Mouse (Mus musculus) kidney, embryonic 16.5 days (tissue): Measurements from ENCODE around the gene Trip12. TPM values are rescaled to one million over a fixed set of nuclear protein-coding genes. Genes with fewer than 3 reads are reported as not detected.

Source experiments
- ATAC-seq: fragments of 200-750 bp; cut with Nextera tagmentation; 2 replicates; pipeline ENCODE4 v1.8.0; 2017; ENCODE audit warnings: moderate TSS enrichment; ENCODE audit not compliant: low FRiP score, low TSS enrichment
- H3K27ac ChIP-seq: fragments of 300-500 bp; sonication (generic); 2 replicates; pipeline ENCODE4 v1.5.1; 2014; ENCODE audit warnings: low read length
- H3K27me3 ChIP-seq: fragments of 300-500 bp; sonication (generic); 2 replicates; pipeline ENCODE4 v1.6.1; 2014; ENCODE audit warnings: low read length, control low read depth, mixed read lengths; ENCODE audit not compliant: insufficient read depth
- H3K36me3 ChIP-seq: fragments of 300-500 bp; sonication (generic); 2 replicates; pipeline ENCODE4 v1.6.1; 2014; ENCODE audit warnings: low read length, control low read depth, mixed read lengths; ENCODE audit not compliant: insufficient read depth
- H3K4me1 ChIP-seq: fragments of 300-500 bp; sonication (generic); 2 replicates; pipeline ENCODE4 v1.6.1; 2014; ENCODE audit warnings: low read length, control low read depth, mixed read lengths; ENCODE audit not compliant: insufficient read depth
- H3K4me2 ChIP-seq: fragments of 300-500 bp; sonication (generic); replicated peaks from 2 replicates; pipeline ENCODE4 v1.6.1; 2014; ENCODE audit warnings: low read depth, low read length
- H3K4me3 ChIP-seq: fragments of 300-500 bp; sonication (generic); 2 replicates; pipeline ENCODE4 v1.5.1; 2014; ENCODE audit warnings: mild to moderate bottlenecking, low read length
- H3K9ac ChIP-seq: fragments of 300-500 bp; sonication (generic); replicated peaks from 2 replicates; pipeline ENCODE4 v1.6.1; 2014; ENCODE audit warnings: low read length
- H3K9me3 ChIP-seq: fragments of 300-500 bp; sonication (generic); 2 replicates; pipeline ENCODE4 v1.6.1; 2016; ENCODE audit warnings: low read length, control low read depth
- WGBS: fragments of 180-500 bp; shearing (Covaris S2); extraction: QIAGEN DNeasy Blood & Tissue Kit; methylation state at CpG from one replicate; pipeline ENCODE4 v1.1.7; 2014; 5-methylcytosine and 5-hydroxymethylcytosine counted together
- polyA plus RNA-seq: library from polyadenylated mRNA; unstranded; fragments of >200 nt; fragmentation: Nextera tagmentation; extraction: Ambion mirVana; gene quantifications from 2 replicates; pipeline ENCODE4 v1.2.1, GENCODE M21; 2015

Gene Trip12
- polyA plus RNA-seq, 1 experiment from 2014 or later: 50.3 TPM

DNA sequence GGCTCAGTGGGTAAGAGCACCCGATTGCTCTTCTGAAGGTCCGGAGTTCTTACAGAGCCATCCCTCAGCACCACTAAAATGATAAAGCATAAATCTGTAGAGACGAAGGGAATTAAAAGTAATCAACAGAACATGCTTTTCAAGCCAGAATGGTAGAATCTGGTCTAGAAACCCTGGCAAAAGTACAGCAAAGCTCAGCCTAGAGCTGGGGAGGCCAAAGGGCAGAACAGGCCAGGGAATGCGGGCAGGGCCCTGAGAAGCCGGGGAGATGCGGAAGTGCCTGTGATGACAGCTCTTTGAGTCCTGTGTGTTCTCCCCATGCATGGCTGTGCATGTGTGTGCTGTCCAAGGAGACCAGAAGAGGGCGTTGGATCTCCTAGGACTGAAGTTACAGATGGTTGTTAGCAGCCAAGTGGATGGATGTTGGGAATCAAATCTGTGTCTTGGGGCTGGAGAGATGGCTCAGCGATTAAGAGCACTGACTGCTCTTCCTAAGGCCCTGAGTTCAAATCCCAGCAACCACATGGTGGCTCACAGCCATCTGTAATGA, 39.3 kb upstream of the Trip12 start:
- H3K27me3 ChIP-seq: no peaks in the 10 kb centered on the region
- no peak overlapping the region for H3K4me2 ChIP-seq
- WGBS: 88% methylated on average over 8 of the region's 8 CpGs
- no peak for ATAC-seq
- H3K27ac ChIP-seq: no peak overlapping the region
- H3K9me3 ChIP-seq: no peaks in the 10 kb centered on the region; the same call in 1 of the 2 replicates
- no peaks in the 10 kb centered on the region for H3K36me3 ChIP-seq
- H3K9ac ChIP-seq: no peak overlapping the region
- no peak overlapping the region for H3K4me3 ChIP-seq
- H3K4me1 ChIP-seq: peaks cover 4% of the 10 kb centered on the region; the same call in 1 of the 2 replicates

DNA sequence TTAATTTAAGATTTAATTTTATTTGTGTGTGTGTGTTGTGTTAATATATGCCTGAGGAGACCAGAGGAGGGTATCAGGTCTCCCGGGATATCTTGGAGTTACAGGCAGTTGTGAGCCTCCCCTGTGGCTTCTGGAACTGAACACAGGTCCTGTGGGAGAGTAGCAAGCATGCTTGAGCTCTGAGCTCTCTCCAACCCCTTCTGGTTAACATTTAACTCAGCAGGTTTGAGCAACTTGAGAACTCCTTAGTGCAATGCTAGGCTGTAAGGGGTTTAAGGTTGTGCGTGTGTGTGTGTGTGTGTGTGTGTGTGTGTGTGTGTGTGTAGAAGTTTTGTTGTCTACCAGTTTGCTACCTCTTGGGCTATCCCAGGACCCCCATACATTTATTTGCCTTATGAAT, 37.3 kb upstream of the Trip12 start:
- Histone ChIP-seq H3K4me1 (peaks cover 4% of the 10 kb centered on the region; the same call in 1 of the 2 replicates), H3K27ac (no peak overlapping the region), H3K4me3 (no peak overlapping the region), H3K36me3 (no peaks in the 10 kb centered on the region), H3K4me2 (no peak overlapping the region), H3K9me3 (no peaks in the 10 kb centered on the region; the same call in 1 of the 2 replicates), H3K27me3 (no peaks in the 10 kb centered on the region), H3K9ac (no peak overlapping the region)
- peak; percentile 78; the same call in 1 of the 2 replicates for ATAC-seq
- 74% methylated on average over 2 of the region's 2 CpGs for WGBS

- Histone ChIP-seq H3K4me2 (no peak overlapping the region), H3K27ac (peak overlapping the region; percentile 77), H3K4me3 (no peak overlapping the region), H3K36me3 (no peaks in the 10 kb centered on the region), H3K4me1 (0 out of 2 replicates have a peak, but pooled peaks cover 5% of the 10 kb centered on the region), H3K27me3 (no peaks in the 10 kb centered on the region), H3K9ac (no peak overlapping the region), H3K9me3 (no peaks in the 10 kb centered on the region; the same call in 1 of the 2 replicates)
- no peak for ATAC-seq
- 48% methylated on average over 4 of the region's 4 CpGs for WGBS
These were observed 32.6 kb upstream of the Trip12 start for GRCm38 (mm10) chr1:84872939-84873338.

- 14% methylated on average over 3 of the region's 3 CpGs for WGBS
- Histone ChIP-seq H3K9ac (0 out of 2 replicates have a peak overlapping the region, but pooled peaks have one; percentile 8), H3K4me3 (no peak overlapping the region), H3K9me3 (no peaks in the 10 kb centered on the region; the same call in 1 of the 2 replicates), H3K27me3 (no peaks in the 10 kb centered on the region), H3K4me1 (0 out of 2 replicates have a peak, but pooled peaks cover 5% of the 10 kb centered on the region), H3K36me3 (no peaks in the 10 kb centered on the region), H3K4me2 (no peak overlapping the region), H3K27ac (peak overlapping the region; percentile 84)
- ATAC-seq: peak; percentile 78; the same call in 1 of the 2 replicates
These were observed 31.8 kb upstream of the Trip12 start for GRCm38 (mm10) chr1:84872105-84872504.

GRCm38 (mm10) chr1:84871131-84871530, 30.8 kb upstream of the Trip12 start:
- Histone ChIP-seq H3K36me3 (no peaks in the 10 kb centered on the region), H3K4me2 (no peak overlapping the region), H3K4me1 (0 out of 2 replicates have a peak, but pooled peaks cover 5% of the 10 kb centered on the region), H3K27me3 (no peaks in the 10 kb centered on the region), H3K9ac (no peak overlapping the region), H3K9me3 (no peaks in the 10 kb centered on the region; the same call in 1 of the 2 replicates), H3K27ac (peak overlapping the region; percentile 84; the same call in 1 of the 2 replicates), H3K4me3 (no peak overlapping the region)
- WGBS: 45% methylated on average over 6 of the region's 6 CpGs
- ATAC-seq: no peak

- Histone ChIP-seq H3K4me1 (0 out of 2 replicates have a peak, but pooled peaks cover 5% of the 10 kb centered on the region), H3K27me3 (no peaks in the 10 kb centered on the region), H3K9me3 (no peaks in the 10 kb centered on the region), H3K36me3 (no peaks in the 10 kb centered on the region), H3K4me3 (no peak overlapping the region), H3K9ac (no peak overlapping the region), H3K4me2 (no peak overlapping the region; the same call in 1 of the 2 replicates), H3K27ac (peak overlapping the region; percentile 64)
- peak; percentile 64 for ATAC-seq
- WGBS: 45% methylated on average over 7 of the region's 7 CpGs
These were observed 29.2 kb upstream of the Trip12 start for GRCm38 (mm10) chr1:84869498-84869897.

DNA sequence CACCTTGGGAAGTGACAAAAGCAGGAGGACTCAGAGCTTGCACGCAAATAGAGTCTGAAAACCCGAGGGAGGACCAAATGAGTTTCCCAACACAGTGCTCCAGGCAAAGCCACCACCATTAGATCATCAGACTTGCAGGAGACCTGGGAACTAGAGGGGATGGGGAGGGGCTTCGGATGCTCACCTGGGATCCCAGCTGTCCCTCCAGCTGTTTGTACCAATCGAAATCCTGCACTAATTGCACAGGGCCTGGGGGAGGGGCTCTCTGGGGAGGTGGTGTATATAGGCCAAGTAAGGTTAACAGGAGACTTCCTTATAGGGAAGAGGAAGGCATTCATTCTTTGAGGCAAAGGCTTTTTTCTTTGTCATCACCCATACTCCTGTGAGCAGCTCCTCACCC, 28.5 kb upstream of the Trip12 start:
- Histone ChIP-seq H3K9ac (no peak overlapping the region), H3K4me2 (no peak overlapping the region), H3K27ac (peak overlapping the region; percentile 64), H3K4me3 (no peak overlapping the region), H3K27me3 (no peaks in the 10 kb centered on the region), H3K4me1 (0 out of 2 replicates have a peak, but pooled peaks cover 12% of the 10 kb centered on the region), H3K9me3 (no peaks in the 10 kb centered on the region), H3K36me3 (no peaks in the 10 kb centered on the region)
- 59% methylated on average over 4 of the region's 4 CpGs for WGBS
- ATAC-seq: no peak

GRCm38 (mm10) chr1:84868311-84868710, 28.0 kb upstream of the Trip12 start:
- Histone ChIP-seq H3K27me3 (no peaks in the 10 kb centered on the region), H3K4me3 (no peak overlapping the region), H3K9me3 (no peaks in the 10 kb centered on the region), H3K9ac (no peak overlapping the region), H3K36me3 (no peaks in the 10 kb centered on the region), H3K4me1 (0 out of 2 replicates have a peak, but pooled peaks cover 13% of the 10 kb centered on the region), H3K27ac (no peak overlapping the region), H3K4me2 (no peak overlapping the region)
- no peak for ATAC-seq

DNA sequence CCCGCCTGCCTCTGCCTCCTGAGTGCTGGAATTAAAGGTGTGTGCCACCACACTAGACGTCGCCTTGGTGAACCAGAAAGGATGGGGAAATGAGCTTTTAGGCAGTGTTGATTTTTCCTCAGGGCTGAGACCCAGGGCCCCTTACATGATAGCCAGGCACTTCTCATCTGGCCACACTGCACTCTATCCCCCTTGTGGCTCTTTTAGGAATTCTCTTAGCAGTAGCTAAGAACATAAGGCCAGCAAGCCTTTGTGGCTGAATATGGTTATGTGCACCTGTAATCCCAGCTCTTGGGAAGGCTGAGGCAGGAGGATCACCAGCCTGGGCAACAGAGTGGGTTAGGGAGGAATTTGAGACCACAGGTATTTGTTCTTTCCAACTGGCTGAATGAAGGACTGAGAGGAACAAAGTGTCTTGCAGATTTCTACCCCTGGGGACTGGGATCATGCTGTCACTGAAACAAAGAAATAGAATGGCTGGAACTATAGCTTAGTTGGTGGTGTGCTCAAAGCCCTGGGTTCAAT, 26.5 kb upstream of the Trip12 start:
- no peak overlapping the region for H3K27ac ChIP-seq
- WGBS: 92% methylated on average over 3 of the region's 3 CpGs
- H3K4me2 ChIP-seq: no peak overlapping the region
- no peaks in the 10 kb centered on the region for H3K9me3 ChIP-seq
- ATAC-seq: no peak
- H3K4me3 ChIP-seq: no peak overlapping the region
- H3K4me1 ChIP-seq: 0 out of 2 replicates have a peak, but pooled peaks cover 10% of the 10 kb centered on the region
- no peaks in the 10 kb centered on the region for H3K27me3 ChIP-seq
- no peak overlapping the region for H3K9ac ChIP-seq
- H3K36me3 ChIP-seq: no peaks in the 10 kb centered on the region

DNA sequence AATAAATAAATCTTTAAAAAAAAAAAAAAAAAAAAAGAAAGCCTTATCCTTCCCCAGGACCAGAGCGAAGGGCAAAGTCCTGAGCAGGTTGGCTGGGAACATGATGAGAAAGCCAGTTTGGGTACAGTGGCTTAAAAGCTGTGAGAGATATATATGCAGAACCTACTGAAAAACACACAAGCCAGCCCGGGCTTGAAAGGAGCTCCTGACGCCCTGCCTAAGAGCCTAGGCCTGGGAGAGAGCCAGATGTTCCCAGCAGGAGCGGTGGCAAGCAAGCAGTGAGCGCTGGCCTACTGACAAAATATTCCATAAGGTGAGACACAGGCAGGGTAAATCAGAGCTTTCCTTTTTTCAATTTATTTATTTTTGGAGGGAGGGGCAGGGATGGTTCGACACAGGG, 25.9 kb upstream of the Trip12 start:
- Histone ChIP-seq H3K9me3 (no peaks in the 10 kb centered on the region), H3K36me3 (no peaks in the 10 kb centered on the region), H3K4me2 (no peak overlapping the region), H3K9ac (no peak overlapping the region), H3K4me1 (0 out of 2 replicates have a peak, but pooled peaks cover 8% of the 10 kb centered on the region), H3K27me3 (no peaks in the 10 kb centered on the region), H3K27ac (no peak overlapping the region), H3K4me3 (no peak overlapping the region)
- 95% methylated on average over 6 of the region's 6 CpGs for WGBS
- ATAC-seq: no peak
